Mouse (Mus musculus) Patski (cell line): ENCODE measurements around the gene Arhgef9. TPM values are rescaled to one million over a fixed set of nuclear protein-coding genes. Genes with fewer than 3 reads are reported as not detected.

Experiments
- ATAC-seq: fragments of 100-300 bp; one replicate; pipeline ENCODE4 v1.8.0; 2021
- CTCF ChIA-PET: fragments of 350-600 bp; sonication (Branson Sonifier 250); formaldehyde crosslinking; loops from one replicate; lab custom pipeline; 2022; ENCODE audit warnings: inconsistent platforms; lab: Charles Lee
- POLR2A ChIA-PET: fragments of 350-600 bp; sonication (Branson Sonifier 250); formaldehyde crosslinking; loops from one replicate; lab custom pipeline; 2022; ENCODE audit warnings: antibody characterized with exemption, inconsistent platforms; lab: Charles Lee
- DNase-seq: peaks from one replicate; pipeline ENCODE4 v3.0.0-alpha.2; 2011; ENCODE audit warnings: low read depth, low spot score
- H3K27me3 ChIP-seq: fragments of 371-371 bp; one replicate; pipeline ENCODE4 v1.5.1; 2021
- CTCF ChIP-seq: fragments of 100-300 bp; IDR thresholded peaks from one replicate; pipeline ENCODE4 v1.5.1; 2021
- in situ Hi-C: fragments of 300-500 bp; cut with MboI; formaldehyde crosslinking; loops from 3 replicates; pipeline ENCODE4 v1.11.1; 2018; ENCODE audit warnings: low pct_unique_long_range_greater_than_20kb, mixed read lengths
- polyA plus RNA-seq: library from polyadenylated mRNA; unstranded; gene quantifications from one replicate; pipeline ENCODE4 v1.2.3, GENCODE M21; 2021

Arhgef9 gene
- polyA plus RNA-seq, result 4.7 TPM

DNA sequence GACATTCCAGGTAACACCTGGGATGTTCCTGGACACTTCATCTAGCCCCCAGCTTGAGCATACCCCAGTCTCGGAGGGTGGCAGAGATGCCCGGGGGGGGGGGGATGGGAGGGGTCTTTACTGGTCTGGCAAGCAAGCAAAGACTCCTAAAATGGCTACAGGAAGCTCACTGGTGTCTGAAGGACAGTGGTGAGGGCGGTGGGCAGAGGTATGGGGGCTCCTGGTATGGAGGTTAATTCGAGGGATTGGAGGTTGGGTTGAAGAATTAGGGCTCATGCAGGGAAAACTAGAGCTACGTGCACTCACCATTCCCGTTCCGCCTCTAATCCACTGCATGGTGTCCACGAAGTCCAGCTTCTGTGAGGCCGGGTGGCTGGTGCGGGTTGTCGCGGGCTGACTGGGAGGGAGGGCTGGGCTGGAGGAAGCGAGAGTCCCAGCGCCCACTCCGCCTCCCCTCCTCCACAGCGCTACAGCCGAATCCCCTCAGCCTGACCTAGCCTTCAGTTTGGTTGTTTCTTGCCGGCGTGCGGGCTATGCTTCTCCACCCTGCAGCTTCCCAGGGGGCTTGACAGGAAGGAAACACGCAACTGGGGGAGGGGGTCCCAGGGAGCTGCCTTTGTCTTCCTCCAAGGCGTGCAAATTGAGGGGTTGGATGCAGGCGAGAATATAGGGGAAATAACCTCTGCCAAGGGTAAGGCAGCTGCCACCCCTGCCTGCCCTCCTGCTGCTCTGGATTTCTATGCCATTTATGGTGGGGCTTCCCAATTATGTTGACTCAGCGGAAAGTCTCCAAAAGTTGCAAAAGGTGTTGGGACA, at the start of gene Arhgef9:
TSS of gene Arhgef9 (minus strand) at position 753 of the 816 bp plus-strand sequence.
- ChIA-PET POLR2A (no interaction called here), CTCF (interaction anchor here (0.8 kb wide), 1 partner anchor 20 kb away, joined by 3 read pairs; no protein-coding TSS in a partner anchor)
- TF ChIP-seq CTCF, result no peak
- ATAC-seq, result no peak
- peaks cover 53% of the 10 kb centered on the region for H3K27me3 ChIP-seq
- no peak for DNase-seq
- in situ Hi-C loops, result no loop called here

DNA sequence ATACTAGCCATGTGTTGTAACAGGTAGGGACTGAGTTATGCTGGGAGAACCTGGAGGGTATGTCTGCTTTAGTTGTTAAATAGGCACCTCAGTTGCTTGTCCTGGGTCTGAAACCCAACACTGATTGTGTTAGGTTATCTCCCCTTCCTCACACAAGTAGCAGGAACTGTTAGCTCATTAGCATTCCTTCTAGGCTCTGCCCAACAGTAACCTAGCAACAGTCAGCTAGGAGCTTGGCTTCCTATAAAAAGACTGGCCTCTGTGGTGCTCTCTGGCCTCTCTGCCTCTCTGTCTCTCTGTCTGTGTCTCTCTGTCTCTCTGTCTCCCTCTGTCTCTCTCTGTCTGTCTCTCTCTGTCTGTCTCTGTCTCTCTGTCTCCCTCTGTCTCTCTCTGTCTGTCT, 42.2 kb upstream of the Arhgef9 start:
- ATAC-seq, result no peak
- in situ Hi-C loops, result no loop called here
- no peak for TF ChIP-seq CTCF
- ChIA-PET CTCF (no interaction called here), POLR2A (no interaction called here)
- H3K27me3 ChIP-seq, result peaks cover 9% of the 10 kb centered on the region
- no peak for DNase-seq

- in situ Hi-C loops, result no loop called here
- ChIA-PET CTCF (interaction anchor here (0.8 kb wide), 1 partner anchor 19 kb away, joined by 3 read pairs; no protein-coding TSS in a partner anchor), POLR2A (no interaction called here)
- DNase-seq (no peak), ATAC-seq (no peak)
- H3K27me3 ChIP-seq, result peaks cover 49% of the 10 kb centered on the region
- no peak for TF ChIP-seq CTCF
Observed at GRCm38 (mm10) chrX:95195363-95196103, 1.1 kb downstream of the Arhgef9 start.

- TF ChIP-seq CTCF, result peak; percentile 79
- ChIA-PET POLR2A (no interaction called here), CTCF (interaction anchor here (0.7 to 2.6 kb wide), 7 partner anchors 9 to 310 kb away, joined by 3 to 17 read pairs (median 3); no protein-coding TSS in a partner anchor)
- peak; percentile 73 for ATAC-seq
- H3K27me3 ChIP-seq, result peaks cover 59% of the 10 kb centered on the region
- in situ Hi-C loops, result no loop called here
- no peak for DNase-seq
Observed at GRCm38 (mm10) chrX:95175978-95176377, 20.7 kb downstream of the Arhgef9 start.

- ChIA-PET CTCF (interaction anchor here (1.5 to 3.1 kb wide), 2 partner anchors 10 to 301 kb away, joined by 3 to 17 read pairs; no protein-coding TSS in a partner anchor), POLR2A (no interaction called here)
- in situ Hi-C loops, result no loop called here
- DNase-seq, result peak; percentile 49
- H3K27me3 ChIP-seq, result peaks cover 53% of the 10 kb centered on the region
- no peak for TF ChIP-seq CTCF
- peak; percentile 97 for ATAC-seq
Observed at GRCm38 (mm10) chrX:95166317-95166716, 30.3 kb downstream of the Arhgef9 start.

DNA sequence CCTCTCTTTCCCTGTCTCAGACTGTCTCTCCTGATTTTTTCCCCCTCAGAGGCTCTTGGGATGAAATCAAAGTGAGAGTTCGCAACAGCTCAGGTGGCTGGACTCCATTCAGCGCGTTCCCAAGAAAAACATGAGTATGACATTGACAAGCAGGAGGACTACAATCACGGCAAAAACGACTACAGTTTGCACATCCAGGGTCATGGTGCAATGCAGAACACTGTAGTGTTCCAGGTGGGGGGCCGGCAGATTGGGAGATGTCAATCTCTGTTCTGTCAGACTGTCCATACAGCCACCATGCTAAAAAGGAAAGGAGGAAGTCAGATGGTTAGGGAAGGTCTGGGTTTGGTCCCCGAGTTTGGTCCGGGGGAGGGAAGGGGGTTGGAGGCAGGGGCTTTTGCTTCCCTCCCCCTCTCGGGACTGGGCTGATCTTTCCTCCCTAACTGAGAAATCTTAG, 31.0 kb downstream of the Arhgef9 start:
- CTCF ChIA-PET, result interaction anchor here (1.5 to 3.1 kb wide), 2 partner anchors 10 to 300 kb away, joined by 3 to 17 read pairs; no protein-coding TSS in a partner anchor
- peaks cover 49% of the 10 kb centered on the region for H3K27me3 ChIP-seq
- in situ Hi-C loops, result no loop called here
- POLR2A ChIA-PET, result interaction anchor here (0.6 kb wide), 1 partner anchor 14 kb away, joined by 3 read pairs; no protein-coding TSS in a partner anchor
- no peak for ATAC-seq
- no peak for DNase-seq
- TF ChIP-seq CTCF, result no peak

GRCm38 (mm10) chrX:95164140-95164539, 32.5 kb downstream of the Arhgef9 start:
- H3K27me3 ChIP-seq, result peaks cover 52% of the 10 kb centered on the region
- no peak for TF ChIP-seq CTCF
- in situ Hi-C loops, result no loop called here
- CTCF ChIA-PET, result interaction anchor here (0.8 to 3.1 kb wide), 4 partner anchors 8 to 13 kb away, joined by 3 to 17 read pairs (median 4); no protein-coding TSS in a partner anchor
- POLR2A ChIA-PET, result no interaction called here
- no peak for DNase-seq
- ATAC-seq, result peak; percentile 60

- ChIA-PET CTCF (interaction anchor here (1.4 kb wide), 2 partner anchors 12 to 13 kb away, joined by 3 read pairs; no protein-coding TSS in a partner anchor), POLR2A (no interaction called here)
- ATAC-seq (no peak), DNase-seq (no peak)
- no peak for TF ChIP-seq CTCF
- in situ Hi-C loops, result no loop called here
- peaks cover 51% of the 10 kb centered on the region for H3K27me3 ChIP-seq
Observed at GRCm38 (mm10) chrX:95163452-95163851, 33.2 kb downstream of the Arhgef9 start.

DNA sequence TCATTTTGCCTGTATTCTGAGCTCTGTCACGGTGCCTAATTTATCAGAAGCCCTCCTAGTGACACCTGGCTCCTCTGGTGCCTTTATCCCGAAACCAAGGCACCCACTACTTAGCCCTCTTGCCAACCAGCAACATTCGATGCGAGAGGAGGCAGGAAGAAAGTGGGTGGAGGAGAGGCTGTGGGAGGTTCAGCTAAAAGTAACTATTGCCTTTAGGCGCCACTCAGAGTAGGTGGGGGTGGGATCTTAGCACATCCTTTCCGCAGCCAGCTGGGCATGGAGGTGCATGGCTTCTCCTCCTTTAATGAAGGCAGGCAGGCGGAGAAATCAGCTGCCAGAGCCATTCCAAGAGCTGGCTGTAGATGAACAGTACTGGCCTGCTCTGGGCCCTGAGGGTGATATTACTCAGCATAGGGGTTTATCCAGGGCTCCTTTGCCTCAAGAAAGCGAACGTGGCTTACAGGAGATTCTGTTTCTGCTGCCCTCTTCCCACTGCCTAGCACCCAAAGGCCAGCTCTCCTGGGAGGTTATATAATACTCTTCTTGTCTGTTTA, 39.7 kb downstream of the Arhgef9 start:
- ChIA-PET POLR2A (no interaction called here), CTCF (interaction anchor here (1.2 kb wide), 1 partner anchor 7 kb away, joined by 5 read pairs; no protein-coding TSS in a partner anchor)
- DNase-seq (no peak), ATAC-seq (no peak)
- no peak for TF ChIP-seq CTCF
- in situ Hi-C loops, result no loop called here
- H3K27me3 ChIP-seq, result peaks cover 48% of the 10 kb centered on the region

DNA sequence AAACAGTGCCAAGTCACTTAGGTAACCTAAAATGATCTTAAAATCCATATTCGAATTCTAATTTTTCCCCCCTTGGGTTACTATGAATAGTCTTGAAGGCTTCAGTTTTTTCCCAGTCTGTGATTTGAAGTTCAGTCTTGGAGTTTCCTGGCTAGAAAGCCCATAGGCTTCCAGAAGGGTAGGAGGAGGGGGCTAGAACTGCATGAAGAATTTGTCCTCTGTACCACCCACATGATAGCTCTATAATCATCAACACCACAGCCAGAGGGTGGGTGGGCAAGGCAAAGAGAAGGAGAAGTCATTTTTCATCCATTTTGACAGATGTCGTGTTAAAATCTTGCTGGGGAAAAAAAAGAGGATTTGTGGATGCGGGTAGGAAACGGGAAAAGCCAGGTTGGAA, 58.0 kb downstream of the Arhgef9 start:
- in situ Hi-C loops, result no loop called here

More for the DNA sequence above, 58.0 kb downstream of the Arhgef9 start:
- H3K27me3 ChIP-seq, result peaks cover 50% of the 10 kb centered on the region
- CTCF ChIA-PET, result no interaction called here
- no peak for TF ChIP-seq CTCF
- ATAC-seq (no peak), DNase-seq (no peak)
- POLR2A ChIA-PET, result no interaction called here
